Mouse (Mus musculus): ENCODE measurements around the gene Cxcr3. TPM values are rescaled to one million over a fixed set of nuclear protein-coding genes. Genes with fewer than 3 reads are reported as not detected.
A peak's percentile ranks its signal among the peaks of the same experiment; 100 is the strongest.

Cxcr3 gene
- total RNA-seq (2021), result not detected
- long read RNA-seq, experiment 1, result 0 reads
- long read RNA-seq, experiment 2, result 0 reads

GRCm38 (mm10) chrX:101733828-101734319, at the start of gene Cxcr3:
Cxcr3 (minus strand) TSS chrX:101734269.
- TF ChIP-seq CTCF (IDR thresholded peaks at IDR 0.05), result no peak
- no peak within 1 kb of the TSS for H3K4me3 ChIP-seq
- DNase-seq (ENCODE audit: extremely low spot score in 1 of 2, low spot score in 2 of 2), result no peak
- intact Hi-C loops (cut with DNase I), result no loop called here
- no peak within 1 kb of the TSS for H3K27ac ChIP-seq

GRCm38 (mm10) chrX:101772035-101772434, 38.0 kb upstream of the Cxcr3 start:
- peak; percentile 43 to 62 for DNase-seq (ENCODE audit: extremely low spot score in 1 of 2, low spot score in 2 of 2)
- Histone ChIP-seq H3K27ac (no peak overlapping the region), H3K4me3 (no peak overlapping the region)
- TF ChIP-seq CTCF (IDR thresholded peaks at IDR 0.05), result peak; percentile 79
- intact Hi-C loops (cut with DNase I), result loop anchor here (5.0 kb wide), 1 partner anchor 90 kb away; no protein-coding TSS in a partner anchor

- H3K27ac ChIP-seq, result no peak overlapping the region
- no peak overlapping the region for H3K4me3 ChIP-seq
- DNase-seq (ENCODE audit: extremely low spot score in 1 of 2, low spot score in 2 of 2), result no peak
- no peak for TF ChIP-seq CTCF (IDR thresholded peaks at IDR 0.05)
- intact Hi-C loops (cut with DNase I), result loop anchor here (5.0 kb wide), 1 partner anchor 88 kb away; no protein-coding TSS in a partner anchor
Observed at GRCm38 (mm10) chrX:101770307-101770706, 36.2 kb upstream of the Cxcr3 start.

GRCm38 (mm10) chrX:101769478-101769877, 35.4 kb upstream of the Cxcr3 start:
- DNase-seq (ENCODE audit: extremely low spot score in 1 of 2, low spot score in 2 of 2), result no peak
- H3K4me3 ChIP-seq, result no peak overlapping the region
- intact Hi-C loops (cut with DNase I), result no loop called here
- no peak for TF ChIP-seq CTCF (IDR thresholded peaks at IDR 0.05)
- H3K27ac ChIP-seq, result no peak overlapping the region

- intact Hi-C loops (cut with DNase I), result no loop called here
- no peak overlapping the region for H3K27ac ChIP-seq
- no peak overlapping the region for H3K4me3 ChIP-seq
- TF ChIP-seq CTCF (IDR thresholded peaks at IDR 0.05), result no peak
- no peak for DNase-seq (ENCODE audit: extremely low spot score in 1 of 2, low spot score in 2 of 2)
Observed at GRCm38 (mm10) chrX:101767280-101767679, 33.2 kb upstream of the Cxcr3 start.

GRCm38 (mm10) chrX:101765111-101765510, 31.0 kb upstream of the Cxcr3 start:
- DNase-seq (ENCODE audit: extremely low spot score in 1 of 2, low spot score in 2 of 2), result no peak
- no peak for TF ChIP-seq CTCF (IDR thresholded peaks at IDR 0.05)
- intact Hi-C loops (cut with DNase I), result no loop called here
- H3K27ac ChIP-seq, result peak overlapping the region; percentile 36; the same call in 1 of the 2 replicates
- H3K4me3 ChIP-seq, result no peak overlapping the region

GRCm38 (mm10) chrX:101764621-101765020, 30.6 kb upstream of the Cxcr3 start:
- H3K27ac ChIP-seq, result peak overlapping the region; percentile 36; the same call in 1 of the 2 replicates
- TF ChIP-seq CTCF (IDR thresholded peaks at IDR 0.05), result no peak
- no peak for DNase-seq (ENCODE audit: extremely low spot score in 1 of 2, low spot score in 2 of 2)
- intact Hi-C loops (cut with DNase I), result no loop called here
- no peak overlapping the region for H3K4me3 ChIP-seq

GRCm38 (mm10) chrX:101754478-101754877, 20.4 kb upstream of the Cxcr3 start:
- peak; percentile 40 to 56 for DNase-seq (ENCODE audit: extremely low spot score in 1 of 2, low spot score in 2 of 2)
- Histone ChIP-seq H3K4me3 (no peak overlapping the region), H3K27ac (no peak overlapping the region)
- intact Hi-C loops (cut with DNase I), result no loop called here
- no peak for TF ChIP-seq CTCF (IDR thresholded peaks at IDR 0.05)

GRCm38 (mm10) chrX:101750144-101750543, 16.1 kb upstream of the Cxcr3 start:
- DNase-seq (ENCODE audit: extremely low spot score in 1 of 2, low spot score in 2 of 2), result no peak
- Histone ChIP-seq H3K27ac (no peak overlapping the region), H3K4me3 (no peak overlapping the region)
- intact Hi-C loops (cut with DNase I), result no loop called here
- no peak for TF ChIP-seq CTCF (IDR thresholded peaks at IDR 0.05)

- TF ChIP-seq CTCF (IDR thresholded peaks at IDR 0.05), result no peak
- intact Hi-C loops (cut with DNase I), result no loop called here
- Histone ChIP-seq H3K27ac (no peak overlapping the region; the same call in 1 of the 2 replicates), H3K4me3 (no peak overlapping the region)
- DNase-seq (ENCODE audit: extremely low spot score in 1 of 2, low spot score in 2 of 2), result no peak
Observed at GRCm38 (mm10) chrX:101741064-101741433, 7.0 kb upstream of the Cxcr3 start.

GRCm38 (mm10) chrX:101740335-101741063, 6.4 kb upstream of the Cxcr3 start:
- TF ChIP-seq CTCF (IDR thresholded peaks at IDR 0.05), result no peak
- DNase-seq (ENCODE audit: extremely low spot score in 1 of 2, low spot score in 2 of 2), result peak in 1 of 2 experiments; percentile 31
- no peak overlapping the region for H3K4me3 ChIP-seq
- no peak overlapping the region for H3K27ac ChIP-seq
- intact Hi-C loops (cut with DNase I), result no loop called here

- no peak overlapping the region for H3K4me3 ChIP-seq
- no peak for DNase-seq (ENCODE audit: extremely low spot score in 1 of 2, low spot score in 2 of 2)
- TF ChIP-seq CTCF (IDR thresholded peaks at IDR 0.05), result no peak
- H3K27ac ChIP-seq, result no peak overlapping the region
- intact Hi-C loops (cut with DNase I), result no loop called here
Observed at GRCm38 (mm10) chrX:101737201-101737600, 3.1 kb upstream of the Cxcr3 start.

GRCm38 (mm10) chrX:101734981-101735380, 912 bp upstream of the Cxcr3 start:
- TF ChIP-seq CTCF (IDR thresholded peaks at IDR 0.05), result no peak
- no peak overlapping the region for H3K4me3 ChIP-seq
- no peak overlapping the region for H3K27ac ChIP-seq
- DNase-seq (ENCODE audit: extremely low spot score in 1 of 2, low spot score in 2 of 2), result no peak
- intact Hi-C loops (cut with DNase I), result no loop called here

Measured in left cerebral cortex, adult 2 months (tissue).